Mouse (Mus musculus) liver, adult 2 months (tissue): Measurements from ENCODE around the gene Vmn1r87.

Experiments used
- CTCF ChIP-seq: fragments of 200-500 bp; IDR thresholded peaks from 2 replicates; pipeline ENCODE4 v1.5.1; 2011; ENCODE audit warnings: low read depth, low read length, control low read depth
- POLR2A ChIP-seq: fragments of 200-500 bp; IDR thresholded peaks from 2 replicates; pipeline ENCODE4 v1.6.1; 2011; ENCODE audit warnings: low read length, control low read depth; ENCODE audit not compliant: insufficient read depth; ENCODE audit errors: extremely low read depth

DNA sequence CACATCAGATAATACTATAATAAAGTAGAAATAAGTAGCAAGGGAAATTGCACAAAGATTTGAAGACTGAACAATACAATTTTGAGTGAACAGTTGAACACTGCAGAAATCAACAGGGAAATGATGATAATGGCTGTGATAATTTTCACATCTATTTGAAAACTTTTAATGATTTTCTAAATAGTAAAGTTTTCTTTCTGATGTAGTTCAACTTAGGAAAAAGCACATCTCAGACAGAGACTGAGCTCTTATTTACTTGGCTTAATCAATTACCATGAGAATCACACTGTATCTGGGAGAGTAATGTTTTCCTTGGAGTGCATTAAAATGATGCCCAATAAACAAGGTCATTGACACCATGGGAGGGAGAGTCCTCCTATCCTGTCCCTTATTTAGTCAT lies 19.3 kb upstream of the Vmn1r87 start, which contains the start of gene Vmn1r88:
- TF ChIP-seq POLR2A (no peak), CTCF (no peak)
